Comparison of ENCODE assay signal across 15 mouse cellular contexts in genomic region chr11:29549425-29549778, GRCm38 (mm10). TPM values are rescaled to one million over a fixed set of nuclear protein-coding genes. Genes with fewer than 3 reads are reported as not detected.
DNase-seq lines count a peak whose midpoint lies in the region; ATAC-seq and TF ChIP-seq lines count a peak whose summit lies in the region.
"Had no signal": no experiment of that assay in that cellular context is flagged by ENCODE, and none has a peak within 500 bp of the region (broad histone marks: within the 10 kb centered on the region; RNA-seq: fewer than 3 reads in every experiment).

No protein-coding gene starts in this region.

- H3K4me2 ChIP-seq in forebrain, embryonic 13.5 days, result no peak overlapping the region
- no peak overlapping the region for H3K4me2 ChIP-seq in forebrain, embryonic 15.5 days (replicated peaks)

- peaks cover 4% of the 10 kb centered on the region; the same call in 1 of the 2 replicates for H3K4me1 ChIP-seq in heart, embryonic 10.5 days
- no peaks in the 10 kb centered on the region; the same call in 1 of the 2 replicates for H3K4me1 ChIP-seq in lung, adult 2 months (ENCODE audit: control insufficient read depth, insufficient read depth, low read length)
- H3K4me1 ChIP-seq in forebrain, embryonic 13.5 days, result peaks cover 16% of the 10 kb centered on the region
- H3K4me1 ChIP-seq in forebrain, embryonic 15.5 days, result peaks cover 15% of the 10 kb centered on the region

- no peak for TF ChIP-seq POLR2A in lung, adult 2 months (IDR thresholded peaks at IDR 0.05; ENCODE audit: borderline replicate concordance, extremely low read depth, low read depth, low read length)

- peak; percentile 90 for DNase-seq in heart, adult 11 months
- DNase-seq in heart, embryonic 10.5 days (ENCODE audit: low spot score), result no peak
- DNase-seq in lung, postnatal 10 days, result peak; percentile 9
- DNase-seq in lung, adult 2 months, result no peak
- DNase-seq in cerebellum, postnatal 14 days, result no peak
- DNase-seq: adrenal gland, postnatal 36 days; gastrocnemius, postnatal 36 days; kidney, adult 2 months had no signal

- ATAC-seq in hematopoietic stem cell, adult 5-6 weeks (replicated peaks in 1 of 2; ENCODE audit: insufficient read depth in 1 of 2, low FRiP score in 2 of 2, low TSS enrichment in 1 of 2, low read depth in 1 of 2, poor library complexity in 2 of 2, severe bottlenecking in 2 of 2), result peak; percentile 55 to 61
- ATAC-seq in forebrain, embryonic 13.5 days, result no peak
- ATAC-seq in forebrain, embryonic 15.5 days (replicated peaks), result no peak
- ATAC-seq: midbrain, embryonic 15.5 days had no signal

- no peaks in the 10 kb centered on the region for H3K9me3 ChIP-seq in heart, embryonic 10.5 days
- no peaks in the 10 kb centered on the region for H3K9me3 ChIP-seq in forebrain, embryonic 13.5 days (replicated peaks)
- H3K9me3 ChIP-seq in forebrain, embryonic 15.5 days, result no peaks in the 10 kb centered on the region
- H3K9me3 ChIP-seq: hindbrain, embryonic 10.5 days; lung, embryonic 15.5 days; midbrain, embryonic 15.5 days; neural tube, embryonic 12.5 days had no signal

- H3K27ac ChIP-seq in heart, embryonic 10.5 days, result no peak overlapping the region
- no peak overlapping the region for H3K27ac ChIP-seq in forebrain, embryonic 13.5 days
- H3K27ac ChIP-seq in forebrain, embryonic 15.5 days (replicated peaks), result no peak overlapping the region
- H3K27ac ChIP-seq: lung, embryonic 15.5 days; midbrain, embryonic 15.5 days; neural tube, embryonic 12.5 days had no signal

- no peak for TF ChIP-seq CTCF in lung, adult 2 months (IDR thresholded peaks at IDR 0.05; ENCODE audit: insufficient read depth, low read length)

- H3K36me3 ChIP-seq in heart, embryonic 10.5 days, result peaks cover 25% of the 10 kb centered on the region
- H3K36me3 ChIP-seq in forebrain, embryonic 13.5 days (ENCODE audit: poor library complexity, severe bottlenecking), result peaks cover 22% of the 10 kb centered on the region
- peaks cover 22% of the 10 kb centered on the region for H3K36me3 ChIP-seq in forebrain, embryonic 15.5 days

- no peak overlapping the region for H3K4me3 ChIP-seq in heart, embryonic 10.5 days
- no peak overlapping the region for H3K4me3 ChIP-seq in lung, adult 2 months (replicated peaks; ENCODE audit: extremely low read depth, low read depth, low read length)
- no peak overlapping the region for H3K4me3 ChIP-seq in forebrain, embryonic 13.5 days
- H3K4me3 ChIP-seq in forebrain, embryonic 15.5 days, result no peak overlapping the region

- 83% methylated on average over 1 of the region's 1 CpGs for WGBS in heart, embryonic 10.5 days
- 56% methylated on average over 1 of the region's 1 CpGs for WGBS in lung, adult 2 months
- WGBS in forebrain, embryonic 13.5 days, result 93% methylated on average over 1 of the region's 1 CpGs
- 92% methylated on average over 1 of the region's 1 CpGs for WGBS in forebrain, embryonic 15.5 days

- no peaks in the 10 kb centered on the region for H3K27me3 ChIP-seq in heart, embryonic 10.5 days (ENCODE audit: insufficient read depth, poor library complexity, severe bottlenecking)
- no peaks in the 10 kb centered on the region for H3K27me3 ChIP-seq in forebrain, embryonic 13.5 days
- H3K27me3 ChIP-seq in forebrain, embryonic 15.5 days, result no peaks in the 10 kb centered on the region
- H3K27me3 ChIP-seq: lung, embryonic 15.5 days; midbrain, embryonic 15.5 days; neural tube, embryonic 12.5 days had no signal

- H3K9ac ChIP-seq in forebrain, embryonic 13.5 days, result no peak overlapping the region
- no peak overlapping the region for H3K9ac ChIP-seq in forebrain, embryonic 15.5 days (replicated peaks)
- H3K9ac ChIP-seq: neural tube, embryonic 12.5 days had no signal

RNA-seq across cellular contexts. Expression of gene Rps27a, which starts 1.5 kb away (rescaled TPM):
- polyA plus RNA-seq in heart, embryonic 10.5 days (2016; fragmentation: Nextera tagmentation; extraction: Ambion mirVana), result 784 and 841 TPM in 2 replicates
- 68.8 and 118 TPM in 2 replicates for polyA plus RNA-seq in lung, adult 2 months (2012; rRNA removed)
- 774 and 1,451 TPM in 2 replicates for total RNA-seq in hematopoietic stem cell, adult 5-6 weeks (2017)
- polyA plus RNA-seq in forebrain, embryonic 13.5 days (2015; fragmentation: Nextera tagmentation; extraction: Ambion mirVana), result 829 and 870 TPM in 2 replicates
- polyA plus RNA-seq in forebrain, embryonic 15.5 days (2015; fragmentation: Nextera tagmentation; extraction: Ambion mirVana), result 649 and 656 TPM in 2 replicates

RNA-seq across cellular contexts. Expression of gene Clhc1, which starts 1.7 kb away (rescaled TPM):
- 0.14 and 0.18 TPM in 2 replicates for polyA plus RNA-seq in heart, embryonic 10.5 days (2016; fragmentation: Nextera tagmentation; extraction: Ambion mirVana)
- polyA plus RNA-seq in lung, adult 2 months (2012; rRNA removed), result not detected in 2 replicates
- total RNA-seq in hematopoietic stem cell, adult 5-6 weeks (2017), result not detected in 2 replicates
- 0.20 and 0.50 TPM in 2 replicates for polyA plus RNA-seq in forebrain, embryonic 13.5 days (2015; fragmentation: Nextera tagmentation; extraction: Ambion mirVana)
- polyA plus RNA-seq in forebrain, embryonic 15.5 days (2015; fragmentation: Nextera tagmentation; extraction: Ambion mirVana), result 0.08 TPM in 1 of 2 replicates, not detected in the other
- total RNA-seq: gastrocnemius, postnatal 36 days had no signal

RNA-seq across cellular contexts. Expression of gene Mtif2, which starts 23.2 kb away (rescaled TPM):
- polyA plus RNA-seq in heart, embryonic 10.5 days (2016; fragmentation: Nextera tagmentation; extraction: Ambion mirVana), result 43.2 and 45.5 TPM in 2 replicates
- polyA plus RNA-seq in lung, adult 2 months (2012; rRNA removed), result 5.5 and 8.2 TPM in 2 replicates
- 66.2 and 80.5 TPM in 2 replicates for total RNA-seq in hematopoietic stem cell, adult 5-6 weeks (2017)
- polyA plus RNA-seq in forebrain, embryonic 13.5 days (2015; fragmentation: Nextera tagmentation; extraction: Ambion mirVana), result 63.7 and 63.9 TPM in 2 replicates
- 60.0 and 62.4 TPM in 2 replicates for polyA plus RNA-seq in forebrain, embryonic 15.5 days (2015; fragmentation: Nextera tagmentation; extraction: Ambion mirVana)

RNA-seq across cellular contexts. Expression of gene Prorsd1, which starts 34.6 kb away (rescaled TPM):
- polyA plus RNA-seq in heart, embryonic 10.5 days (2016; fragmentation: Nextera tagmentation; extraction: Ambion mirVana), result 21.7 and 26.0 TPM in 2 replicates
- 2.1 and 3.2 TPM in 2 replicates for polyA plus RNA-seq in lung, adult 2 months (2012; rRNA removed)
- total RNA-seq in hematopoietic stem cell, adult 5-6 weeks (2017), result 50.8 and 60.4 TPM in 2 replicates
- 13.9 and 15.4 TPM in 2 replicates for polyA plus RNA-seq in forebrain, embryonic 13.5 days (2015; fragmentation: Nextera tagmentation; extraction: Ambion mirVana)
- 8.7 and 9.5 TPM in 2 replicates for polyA plus RNA-seq in forebrain, embryonic 15.5 days (2015; fragmentation: Nextera tagmentation; extraction: Ambion mirVana)

Comparison
In these comparisons a context has a peak if more than half of its experiments do, and no peak if none do; other contexts are left out.
1. DNase-seq: peak in heart, adult 11 months (single experiment) and lung, postnatal 10 days (single experiment); none in heart, embryonic 10.5 days (single experiment), lung, adult 2 months (single experiment) and cerebellum, postnatal 14 days (0 of 2).
2. ATAC-seq: peak in hematopoietic stem cell, adult 5-6 weeks (2 of 2); none in forebrain, embryonic 13.5 days (single experiment) and forebrain, embryonic 15.5 days (single experiment).